Mouse (Mus musculus): ENCODE results near the gene Wscd2.

Gene Wscd2

DNA sequence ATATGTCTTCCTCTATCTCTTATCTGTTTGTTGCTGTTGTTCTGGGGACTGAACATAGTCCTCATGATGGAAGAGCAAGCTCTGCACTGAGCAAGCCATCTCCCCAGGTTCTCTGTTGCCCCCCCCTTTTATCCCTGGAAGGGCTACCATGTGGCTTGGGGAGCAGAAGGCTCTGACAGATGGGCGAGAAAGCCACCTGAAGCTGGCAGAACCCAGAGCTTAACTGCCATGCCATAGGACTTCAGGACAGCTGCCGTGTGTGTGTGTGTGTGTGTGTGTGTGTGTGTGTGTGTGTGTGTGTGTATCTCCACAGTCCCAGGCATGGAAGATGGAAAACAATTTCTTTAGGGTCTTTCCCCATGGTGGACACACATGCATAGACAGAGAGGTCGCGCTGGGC lies 128.6 kb downstream of the Wscd2 start:
- DNase-seq = peak; percentile 68 to 76

- DNase-seq = peak; percentile 34 to 40
These were observed 129.0 kb downstream of the Wscd2 start for GRCm38 (mm10) chr5:113619151-113619550.

GRCm38 (mm10) chr5:113620130-113620716 lies 130.1 kb downstream of the Wscd2 start:
- DNase-seq = peak; percentile 57 to 68

GRCm38 (mm10) chr5:113620999-113621398 lies 130.9 kb downstream of the Wscd2 start:
- peak in 1 of 2 experiments; percentile 13 for DNase-seq

- DNase-seq = peak; percentile 10 to 40
These were observed 132.9 kb downstream of the Wscd2 start for GRCm38 (mm10) chr5:113623052-113623451.

DNA sequence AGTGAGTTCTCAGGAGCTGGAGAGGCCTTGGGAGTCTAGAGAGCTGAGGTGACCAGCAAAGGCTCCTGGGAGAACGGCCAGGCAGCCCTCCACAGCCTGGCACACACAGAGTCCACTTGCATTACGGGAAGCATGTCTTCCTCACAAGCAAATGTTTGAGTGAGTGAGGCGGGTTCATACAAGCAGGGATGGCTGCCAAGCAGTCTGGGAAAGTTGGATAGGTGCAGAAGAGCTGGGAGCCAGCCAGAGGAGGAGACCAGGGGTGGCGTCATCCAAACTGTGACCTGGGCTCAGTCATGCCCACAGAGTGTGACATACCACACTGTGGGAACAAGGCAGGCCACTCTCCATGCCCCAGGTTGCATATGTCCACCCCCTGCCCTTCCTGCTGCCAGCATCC lies 134.9 kb downstream of the Wscd2 start:
- DNase-seq = peak; percentile 65 to 75

DNA sequence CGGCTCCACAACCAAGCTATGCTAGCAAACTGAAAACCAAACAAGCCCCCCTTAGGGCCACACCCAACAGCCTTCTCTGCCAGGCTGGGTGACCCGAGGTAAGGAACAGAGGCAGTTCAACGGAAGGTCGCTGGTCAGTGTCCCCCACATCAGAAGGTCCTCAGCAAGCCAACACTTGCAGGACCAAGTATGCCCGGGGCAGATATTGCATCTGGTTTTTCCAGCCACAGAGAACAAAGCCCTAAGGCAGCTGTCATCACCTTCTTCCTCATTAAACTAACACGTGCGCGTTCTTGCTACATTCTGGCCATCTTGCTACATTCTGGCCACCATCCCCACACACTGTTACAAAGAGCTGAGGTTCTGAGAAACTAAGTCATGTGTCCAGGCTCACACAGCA lies 136.2 kb downstream of the Wscd2 start:
- DNase-seq = no peak

- DNase-seq = no peak
These were observed 136.9 kb downstream of the Wscd2 start for GRCm38 (mm10) chr5:113626991-113627390.

DNA sequence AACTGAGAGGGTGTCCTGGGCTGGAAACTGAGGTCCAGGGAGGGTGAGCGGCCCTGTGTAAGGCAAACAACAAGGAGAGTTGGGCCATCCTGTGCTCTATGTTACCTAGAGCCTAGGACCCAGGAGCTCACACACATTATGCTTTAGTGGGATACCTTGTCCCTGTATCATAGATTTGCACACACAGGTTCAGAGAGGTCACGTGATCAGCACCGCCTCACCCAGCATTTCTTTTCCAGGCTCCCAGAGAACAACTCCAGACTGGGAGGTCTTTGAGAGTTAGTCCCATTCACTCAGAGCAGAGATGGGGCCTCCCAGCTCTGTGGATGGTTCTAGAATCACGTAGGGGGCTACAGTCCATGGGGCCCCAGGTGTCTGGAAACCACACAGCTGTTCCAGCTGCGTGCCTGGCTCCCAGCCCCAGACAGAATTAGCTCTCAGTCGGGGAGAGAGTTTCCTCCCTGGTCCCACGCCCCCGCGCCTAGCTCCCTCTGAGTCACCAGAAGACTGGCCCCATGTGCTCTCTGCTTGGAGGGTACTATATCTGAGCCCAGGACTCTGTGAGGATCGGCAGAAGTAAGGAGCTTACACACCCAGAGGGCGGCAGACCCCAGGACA lies 137.8 kb downstream of the Wscd2 start:
- DNase-seq = peak in 1 of 2 experiments; percentile 36

- no peak for DNase-seq
These were observed 139.1 kb downstream of the Wscd2 start for GRCm38 (mm10) chr5:113629248-113629647.

DNA sequence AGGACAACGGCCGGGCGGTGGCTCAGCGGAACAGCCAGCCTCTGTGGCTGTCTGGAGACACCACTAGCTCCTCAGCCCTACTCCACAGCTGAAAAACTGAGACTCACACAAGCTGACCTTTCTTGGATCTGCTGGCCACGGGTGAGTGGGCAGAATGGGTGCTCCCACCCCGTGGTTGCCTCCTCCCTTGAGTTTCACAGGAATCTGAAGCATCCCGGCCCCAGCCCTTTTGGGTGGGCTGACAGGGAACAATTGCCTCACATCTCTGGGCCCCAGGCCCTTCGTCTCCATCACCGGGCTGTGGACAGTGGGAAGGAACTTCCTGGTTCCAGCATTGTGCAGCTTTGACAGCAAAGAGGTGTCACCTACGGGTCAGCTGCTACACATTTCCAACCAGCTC lies 140.0 kb downstream of the Wscd2 start:
- DNase-seq = no peak

DNA sequence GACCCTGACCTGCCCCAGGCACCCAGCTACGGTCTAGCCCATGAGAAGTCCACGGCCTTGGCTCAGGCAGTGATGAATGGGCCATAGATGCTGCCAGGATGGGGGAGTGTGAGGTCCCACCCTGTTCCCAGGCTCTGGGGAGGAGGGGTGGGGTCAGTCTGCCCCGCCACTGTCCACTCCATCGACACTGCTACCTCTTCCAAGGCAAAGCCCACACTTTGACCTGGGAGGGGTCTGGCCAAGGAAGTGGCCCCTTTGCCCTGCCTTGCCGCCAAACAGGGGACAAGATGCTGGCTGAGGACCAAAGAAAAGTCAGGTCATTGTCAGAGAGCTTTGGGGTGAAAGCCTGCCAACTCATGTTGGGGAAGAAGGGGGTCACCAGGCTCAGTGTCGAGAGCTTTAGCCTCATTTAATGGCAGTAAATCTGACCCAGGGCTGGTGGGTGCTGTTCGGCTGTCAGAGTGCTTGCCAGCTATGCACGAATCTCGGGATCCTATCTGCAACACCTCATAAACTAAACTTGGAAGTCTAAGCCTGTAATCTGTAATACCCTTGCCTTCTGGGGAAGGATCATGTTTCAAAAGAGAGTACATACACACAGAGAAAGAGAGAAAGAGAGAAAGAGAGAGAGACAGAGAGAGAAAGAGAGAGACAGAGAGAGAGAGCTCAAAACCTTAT lies 143.0 kb downstream of the Wscd2 start:
- DNase-seq = peak in 1 of 2 experiments; percentile 21

DNA sequence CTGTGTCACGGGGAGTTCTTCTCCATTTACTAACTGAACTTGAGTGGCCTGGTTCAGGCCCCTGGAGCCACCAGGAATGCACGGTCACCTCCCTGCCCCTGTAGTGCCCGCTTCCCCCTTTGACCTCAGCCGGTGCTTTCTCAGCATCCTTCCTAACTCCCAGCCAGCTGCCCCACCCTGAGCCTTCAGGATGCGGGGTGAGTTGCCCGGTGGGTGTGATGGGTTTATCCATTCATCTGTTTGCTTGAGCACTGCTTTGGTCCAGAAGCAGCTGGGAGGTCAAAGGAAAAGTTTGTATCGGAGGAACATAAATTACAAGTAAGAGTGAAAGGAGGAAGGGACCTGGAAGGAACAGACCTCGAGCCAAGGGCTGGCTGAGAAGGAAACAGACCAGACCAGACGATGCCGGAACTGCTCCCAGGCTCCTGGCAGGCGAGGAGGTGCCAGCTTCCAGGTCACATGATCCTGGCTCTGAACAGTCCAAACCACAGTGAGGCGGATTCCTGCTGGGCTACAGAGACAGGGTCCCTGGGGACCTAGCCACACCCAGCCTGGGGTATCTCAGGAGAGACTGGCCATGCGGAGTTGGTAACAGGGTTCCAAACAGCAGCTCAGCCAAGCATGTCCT lies 144.0 kb downstream of the Wscd2 start:
- peak; percentile 76 to 81 for DNase-seq

DNA sequence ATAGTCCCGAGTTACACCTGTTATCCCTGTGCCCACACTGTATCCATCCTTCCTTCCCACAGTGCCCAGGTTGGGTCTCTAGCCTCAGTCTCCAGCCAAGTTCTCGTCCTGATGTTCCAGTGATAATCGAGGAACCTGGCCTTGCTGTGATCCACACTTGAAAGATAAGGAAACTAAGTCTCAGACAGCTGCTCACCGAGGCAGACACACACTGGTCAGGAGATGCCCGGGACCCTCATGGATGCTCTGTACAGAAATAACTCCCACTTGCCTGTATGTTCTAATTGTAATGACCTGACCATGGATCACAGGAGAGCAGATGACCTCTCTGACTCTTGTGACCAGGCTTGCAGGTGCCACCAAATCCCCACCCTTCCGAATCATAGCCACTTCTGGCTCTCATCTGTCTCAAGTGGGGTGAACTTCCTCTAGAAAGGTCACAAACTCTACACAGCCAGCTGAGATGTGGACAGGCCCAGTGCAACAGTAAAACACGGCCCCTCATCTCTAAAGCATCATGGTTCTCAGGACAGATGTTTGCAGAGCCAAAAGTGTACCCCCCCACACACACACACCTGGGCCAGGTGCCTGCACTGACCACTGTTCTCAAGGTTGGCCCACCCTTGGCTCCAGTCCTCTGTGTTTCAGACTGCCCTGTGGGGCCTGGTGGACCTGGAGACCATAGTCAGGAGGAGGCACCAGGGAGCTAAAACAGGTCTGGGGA lies 144.9 kb downstream of the Wscd2 start:
- no peak for DNase-seq

- no peak for DNase-seq
These were observed 145.9 kb downstream of the Wscd2 start for GRCm38 (mm10) chr5:113635861-113636565.

- peak in 1 of 2 experiments; percentile 48 for DNase-seq
These were observed 147.5 kb downstream of the Wscd2 start for GRCm38 (mm10) chr5:113637631-113638030.

DNA sequence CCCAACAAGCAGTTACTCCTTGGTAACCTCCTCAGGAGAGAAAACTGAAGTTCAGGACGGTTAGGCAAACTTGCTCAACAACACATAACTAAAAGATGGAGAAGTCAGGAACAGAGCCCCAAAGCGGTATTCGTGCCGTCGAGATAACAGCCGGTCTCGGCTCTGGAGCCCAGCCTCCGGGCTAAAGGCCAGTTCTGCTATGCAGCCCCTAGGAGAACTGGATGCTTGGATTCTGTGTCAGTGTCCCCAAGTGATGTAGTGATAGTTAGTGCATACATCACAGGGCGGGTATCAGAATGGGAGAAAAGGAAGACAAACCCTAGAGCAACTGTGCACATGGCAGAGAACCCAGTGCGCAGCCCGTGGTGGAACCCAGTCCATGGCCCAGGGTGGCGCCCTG lies 147.9 kb downstream of the Wscd2 start:
- peak in 1 of 2 experiments; percentile 42 for DNase-seq

DNA sequence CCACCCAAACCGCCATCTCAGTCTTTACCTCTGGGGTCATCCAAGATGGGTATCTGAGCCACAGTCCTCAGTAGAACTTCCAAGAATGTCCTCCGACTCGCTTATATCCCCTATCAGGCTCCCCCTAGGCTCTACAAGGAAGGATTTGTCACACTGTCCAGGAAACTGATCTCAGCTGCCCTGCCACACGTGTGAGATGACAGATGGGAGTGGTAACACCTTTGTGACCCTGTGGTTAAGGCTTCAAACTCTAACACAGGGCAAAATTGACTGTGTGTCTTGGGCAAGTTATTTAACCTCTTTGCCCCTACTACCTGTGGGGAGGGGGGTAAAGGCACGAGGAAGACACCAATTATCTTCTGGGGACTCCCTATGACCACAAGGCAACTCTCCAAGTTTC lies 149.0 kb downstream of the Wscd2 start:
- no peak for DNase-seq
